Mouse (Mus musculus) hindbrain, embryonic 12.5 days (tissue): ENCODE measurements around the gene Traf1. TPM values are rescaled to one million over a fixed set of nuclear protein-coding genes. Genes with fewer than 3 reads are reported as not detected.

Source experiments
- ATAC-seq: fragments of 200-750 bp; cut with Nextera tagmentation; 2 replicates; pipeline ENCODE4 v1.8.0; 2017; ENCODE audit warnings: moderate TSS enrichment; ENCODE audit not compliant: low FRiP score
- H3K27ac ChIP-seq: fragments of 300-500 bp; sonication (generic); 2 replicates; pipeline ENCODE4 v1.5.1; 2016; ENCODE audit warnings: mild to moderate bottlenecking
- H3K27me3 ChIP-seq: fragments of 300-500 bp; sonication (generic); 2 replicates; pipeline ENCODE4 v1.6.1; 2016; ENCODE audit warnings: mild to moderate bottlenecking
- H3K36me3 ChIP-seq: fragments of 300-500 bp; sonication (generic); 2 replicates; pipeline ENCODE4 v1.6.1; 2016; ENCODE audit warnings: mild to moderate bottlenecking
- H3K4me1 ChIP-seq: fragments of 300-500 bp; sonication (generic); 2 replicates; pipeline ENCODE4 v1.6.1; 2016
- H3K4me2 ChIP-seq: fragments of 300-500 bp; sonication (generic); replicated peaks from 2 replicates; pipeline ENCODE4 v1.6.1; 2016; ENCODE audit warnings: mild to moderate bottlenecking
- H3K4me3 ChIP-seq: fragments of 300-500 bp; sonication (generic); 2 replicates; pipeline ENCODE4 v1.5.1; 2016; ENCODE audit warnings: mild to moderate bottlenecking
- H3K9ac ChIP-seq: fragments of 300-500 bp; sonication (generic); 2 replicates; pipeline ENCODE4 v1.6.1; 2016; ENCODE audit warnings: mild to moderate bottlenecking, moderate library complexity
- H3K9me3 ChIP-seq: fragments of 300-500 bp; sonication (generic); replicated peaks from 2 replicates; pipeline ENCODE4 v1.6.1; 2016; ENCODE audit warnings: mild to moderate bottlenecking
- WGBS: fragments of 180-500 bp; shearing (Covaris S2); methylation state at CpG from one replicate; pipeline ENCODE4 v1.1.7; 2016; 5-methylcytosine and 5-hydroxymethylcytosine counted together
- polyA plus RNA-seq: library from polyadenylated mRNA; unstranded; fragments of >200 nt; fragmentation: Nextera tagmentation; extraction: Ambion mirVana; gene quantifications from 2 replicates; pipeline ENCODE4 v1.2.1, GENCODE M21; 2016

Traf1 gene
- polyA plus RNA-seq, result 1.1 and 2.3 TPM in 2 replicates

- Histone ChIP-seq H3K9ac (peak within 1 kb of the TSS; percentile 25; the same call in 1 of the 2 replicates), H3K4me1 (no peaks in the 10 kb centered on the region), H3K4me2 (peak within 1 kb of the TSS; percentile 44), H3K4me3 (peak within 1 kb of the TSS; percentile 14; the same call in 1 of the 2 replicates), H3K9me3 (no peaks in the 10 kb centered on the region), H3K27me3 (peaks cover 11% of the 10 kb centered on the region; the same call in 1 of the 2 replicates), H3K27ac (no peak within 1 kb of the TSS), H3K36me3 (no peaks in the 10 kb centered on the region)
- 17% methylated on average over 20 of the region's 20 CpGs for WGBS
- no peak for ATAC-seq
Observed at GRCm38 (mm10) chr2:34961481-34962036, at the start of gene Traf1. TSS of gene Traf1 (minus strand) at chr2:34961772.

DNA sequence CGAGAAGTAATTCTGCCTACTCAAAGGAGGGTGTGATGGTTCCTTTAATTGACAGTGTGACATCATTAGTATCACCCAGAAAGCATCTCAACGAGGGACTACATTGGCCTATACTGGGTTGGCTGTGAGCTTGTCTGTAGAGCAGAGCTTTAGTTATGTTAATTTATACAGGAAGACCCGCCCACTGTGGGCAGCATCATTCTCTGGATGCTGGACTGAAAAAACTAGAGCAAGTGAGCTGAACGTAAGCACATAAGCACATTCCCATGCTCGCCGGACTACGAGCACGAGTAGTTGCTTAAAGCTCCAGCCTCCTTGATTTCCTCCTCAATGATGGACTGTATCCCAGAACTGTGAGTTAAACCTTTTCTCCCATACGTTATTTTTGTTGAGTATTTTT is 37.4 kb upstream of the Traf1 start:
- ATAC-seq, result no peak
- 82% methylated on average over 9 of the region's 9 CpGs for WGBS
- no peaks in the 10 kb centered on the region for H3K9me3 ChIP-seq
- H3K4me3 ChIP-seq, result no peak overlapping the region
- H3K4me1 ChIP-seq, result peaks cover 2% of the 10 kb centered on the region
- no peaks in the 10 kb centered on the region for H3K36me3 ChIP-seq
- H3K4me2 ChIP-seq, result no peak overlapping the region
- H3K9ac ChIP-seq, result no peak overlapping the region
- H3K27me3 ChIP-seq, result no peaks in the 10 kb centered on the region
- H3K27ac ChIP-seq, result no peak overlapping the region

- no peaks in the 10 kb centered on the region for H3K9me3 ChIP-seq
- H3K36me3 ChIP-seq, result no peaks in the 10 kb centered on the region
- H3K4me2 ChIP-seq, result no peak overlapping the region
- no peak overlapping the region for H3K9ac ChIP-seq
- WGBS, result 85% methylated on average over 5 of the region's 5 CpGs
- no peak overlapping the region for H3K27ac ChIP-seq
- ATAC-seq, result no peak
- no peak overlapping the region for H3K4me3 ChIP-seq
- H3K4me1 ChIP-seq, result peaks cover 15% of the 10 kb centered on the region
- no peaks in the 10 kb centered on the region for H3K27me3 ChIP-seq
Observed at GRCm38 (mm10) chr2:34996506-34996905, 34.9 kb upstream of the Traf1 start.

- Histone ChIP-seq H3K4me1 (peaks cover 15% of the 10 kb centered on the region), H3K27me3 (no peaks in the 10 kb centered on the region), H3K4me3 (no peak overlapping the region), H3K4me2 (peak overlapping the region; percentile 17; the same call in 1 of the 2 replicates), H3K9ac (no peak overlapping the region), H3K9me3 (no peaks in the 10 kb centered on the region), H3K36me3 (no peaks in the 10 kb centered on the region), H3K27ac (peak overlapping the region; percentile 65)
- WGBS, result 66% methylated on average over 5 of the region's 5 CpGs
- ATAC-seq, result 0 out of 2 replicates have a peak, but pooled peaks have one; percentile 22
Observed at GRCm38 (mm10) chr2:34993696-34994356, 32.3 kb upstream of the Traf1 start.

- peaks cover 15% of the 10 kb centered on the region for H3K4me1 ChIP-seq
- no peak overlapping the region for H3K4me3 ChIP-seq
- H3K36me3 ChIP-seq, result no peaks in the 10 kb centered on the region
- H3K27me3 ChIP-seq, result no peaks in the 10 kb centered on the region
- H3K27ac ChIP-seq, result peak overlapping the region; percentile 68
- H3K9me3 ChIP-seq, result no peaks in the 10 kb centered on the region
- peak overlapping the region; percentile 17 for H3K4me2 ChIP-seq
- 11% methylated on average over 9 of the region's 9 CpGs for WGBS
- ATAC-seq, result peak; percentile 78
- H3K9ac ChIP-seq, result no peak overlapping the region
Observed at GRCm38 (mm10) chr2:34992729-34993695, 31.4 kb upstream of the Traf1 start.

GRCm38 (mm10) chr2:34991966-34992365 is 30.4 kb upstream of the Traf1 start:
- Histone ChIP-seq H3K4me3 (no peak overlapping the region), H3K27me3 (no peaks in the 10 kb centered on the region), H3K4me2 (no peak overlapping the region), H3K9me3 (no peaks in the 10 kb centered on the region), H3K36me3 (no peaks in the 10 kb centered on the region), H3K9ac (no peak overlapping the region), H3K27ac (no peak overlapping the region), H3K4me1 (peaks cover 15% of the 10 kb centered on the region)
- ATAC-seq, result no peak
- WGBS, result 76% methylated on average over 3 of the region's 3 CpGs

DNA sequence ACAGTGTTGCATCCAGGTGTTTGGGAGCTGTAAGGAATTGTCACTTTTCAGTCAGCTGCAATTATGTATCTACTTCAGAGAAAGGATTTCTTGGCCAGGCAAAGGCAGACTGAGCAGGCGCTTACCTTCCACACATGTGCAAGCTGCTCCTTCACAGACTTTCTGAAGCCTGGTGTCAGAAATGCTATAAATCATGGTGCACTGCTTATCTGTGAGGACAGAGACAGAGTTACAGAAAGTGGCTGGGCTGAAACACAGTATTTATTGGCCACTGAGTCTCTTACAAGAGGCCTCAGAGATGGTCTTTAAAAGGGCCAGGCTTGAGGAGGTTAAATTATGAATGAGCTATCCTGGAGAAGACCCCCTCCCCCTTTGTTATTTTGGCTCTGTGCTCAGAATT is 28.2 kb upstream of the Traf1 start:
- no peak overlapping the region for H3K4me2 ChIP-seq
- no peaks in the 10 kb centered on the region for H3K9me3 ChIP-seq
- no peaks in the 10 kb centered on the region for H3K27me3 ChIP-seq
- no peak overlapping the region for H3K9ac ChIP-seq
- H3K27ac ChIP-seq, result no peak overlapping the region
- H3K36me3 ChIP-seq, result no peaks in the 10 kb centered on the region
- no peak overlapping the region for H3K4me3 ChIP-seq
- no peak for ATAC-seq
- 81% methylated on average over 1 of the region's 1 CpGs for WGBS
- peaks cover 15% of the 10 kb centered on the region for H3K4me1 ChIP-seq

DNA sequence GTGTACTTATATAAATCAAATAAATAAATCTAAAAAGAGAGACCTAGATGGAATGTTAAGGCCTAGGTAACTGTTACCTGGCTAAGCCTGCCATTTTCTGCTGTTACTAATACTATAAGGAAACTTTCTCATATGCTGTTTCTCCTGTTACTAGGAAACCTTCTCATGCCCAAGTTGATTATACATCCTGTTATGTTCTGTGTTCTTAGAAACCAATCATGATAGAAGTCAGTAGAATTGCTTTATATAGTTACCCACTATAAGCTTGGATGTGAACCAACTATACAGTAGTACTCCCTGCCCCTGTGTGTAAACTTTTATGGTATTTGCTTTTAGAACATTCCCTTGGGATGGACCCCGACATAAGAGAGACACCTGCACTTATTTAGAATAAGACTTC is 26.0 kb upstream of the Traf1 start:
- no peak overlapping the region for H3K9ac ChIP-seq

DNA sequence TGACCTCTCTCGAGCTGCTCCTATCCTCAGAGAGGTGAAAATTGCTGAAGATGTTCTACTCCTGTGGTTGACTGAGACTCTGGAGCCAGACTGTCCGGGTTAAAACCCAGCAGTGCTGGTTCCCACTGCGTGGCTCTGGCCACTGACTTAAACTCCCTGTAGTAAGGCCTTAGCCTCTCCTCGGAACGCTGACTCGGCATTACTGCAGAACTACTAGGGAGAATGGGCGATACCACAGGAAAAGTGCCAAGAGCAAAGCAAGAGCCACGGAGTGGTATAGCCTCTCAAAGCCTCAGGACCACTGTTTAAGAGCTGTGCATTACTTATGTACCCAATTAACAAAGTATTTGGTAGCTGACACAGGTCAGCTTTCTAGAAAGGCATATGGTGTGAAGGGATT is 23.3 kb upstream of the Traf1 start:
- Histone ChIP-seq H3K4me3 (no peak overlapping the region), H3K36me3 (no peaks in the 10 kb centered on the region), H3K9me3 (no peaks in the 10 kb centered on the region), H3K4me1 (peaks cover 14% of the 10 kb centered on the region), H3K9ac (no peak overlapping the region), H3K27ac (no peak overlapping the region), H3K27me3 (no peaks in the 10 kb centered on the region), H3K4me2 (no peak overlapping the region)
- ATAC-seq, result no peak
- 82% methylated on average over 8 of the region's 8 CpGs for WGBS

More for the DNA sequence above, 26.0 kb upstream of the Traf1 start:
- H3K27ac ChIP-seq, result no peak overlapping the region
- H3K4me3 ChIP-seq, result no peak overlapping the region
- WGBS, result 70% methylated on average over 1 of the region's 1 CpGs
- H3K4me2 ChIP-seq, result no peak overlapping the region
- no peaks in the 10 kb centered on the region for H3K27me3 ChIP-seq
- no peak for ATAC-seq
- no peaks in the 10 kb centered on the region for H3K9me3 ChIP-seq
- peaks cover 6% of the 10 kb centered on the region for H3K4me1 ChIP-seq
- no peaks in the 10 kb centered on the region for H3K36me3 ChIP-seq

- Histone ChIP-seq H3K4me1 (peaks cover 14% of the 10 kb centered on the region), H3K9me3 (no peaks in the 10 kb centered on the region), H3K4me3 (no peak overlapping the region), H3K36me3 (no peaks in the 10 kb centered on the region), H3K4me2 (no peak overlapping the region), H3K9ac (no peak overlapping the region), H3K27me3 (no peaks in the 10 kb centered on the region), H3K27ac (peak overlapping the region; percentile 44; the same call in 1 of the 2 replicates)
- WGBS, result 60% methylated on average over 11 of the region's 11 CpGs
- ATAC-seq, result no peak
Observed at GRCm38 (mm10) chr2:34982906-34983698, 21.5 kb upstream of the Traf1 start.

GRCm38 (mm10) chr2:34982096-34982724 is 20.6 kb upstream of the Traf1 start:
- 56% methylated on average over 14 of the region's 14 CpGs for WGBS

More at GRCm38 (mm10) chr2:34982096-34982724, 20.6 kb upstream of the Traf1 start:
- Histone ChIP-seq H3K4me3 (no peak overlapping the region), H3K4me2 (no peak overlapping the region), H3K9ac (no peak overlapping the region), H3K9me3 (no peaks in the 10 kb centered on the region), H3K27me3 (no peaks in the 10 kb centered on the region), H3K4me1 (peaks cover 14% of the 10 kb centered on the region), H3K36me3 (no peaks in the 10 kb centered on the region), H3K27ac (peak overlapping the region; percentile 52)
- no peak for ATAC-seq
